Mouse (Mus musculus) E14TG2a.4 (cell line): Measurements from ENCODE around the gene Zfhx3.

ENCODE experiments used
- CTCF ChIP-seq: conservative IDR thresholded peaks from 2 replicates; pipeline ENCODE4 v1.5.1; 2014; ENCODE audit warnings: low read length
- POU5F1 ChIP-seq: IDR thresholded peaks from 2 replicates; pipeline ENCODE4 v1.6.1; 2014; ENCODE audit warnings: low read length, borderline replicate concordance

DNA sequence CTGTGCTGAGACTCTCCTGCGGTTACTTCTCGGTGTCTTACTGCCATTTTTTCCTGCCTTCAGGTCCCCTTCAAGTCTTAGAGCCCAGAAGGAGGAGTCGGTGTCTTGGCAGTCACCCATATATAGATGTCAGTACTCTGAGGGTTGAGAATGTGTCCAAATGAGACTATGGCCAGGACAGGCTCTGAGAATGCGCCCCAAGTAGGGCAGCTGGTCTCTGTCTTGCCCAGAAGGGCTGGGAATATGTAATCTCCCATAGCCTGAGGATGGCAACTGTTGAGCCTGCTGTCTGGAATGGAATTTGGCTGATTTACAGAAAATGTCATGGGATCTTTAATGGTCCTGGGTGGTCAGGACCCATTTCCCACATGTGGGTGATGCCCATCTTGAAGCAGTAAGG is 881.6 kb downstream of the Zfhx3 start:
- TF ChIP-seq CTCF, result no peak
- no peak for TF ChIP-seq POU5F1
